Mouse (Mus musculus): ENCODE results near the gene Rilp. TPM values are rescaled to one million over a fixed set of nuclear protein-coding genes. Genes with fewer than 3 reads are reported as not detected.
A peak's percentile ranks its signal among the peaks of the same experiment; 100 is the strongest.

Gene Rilp
- 1.7 TPM in 2 replicates for polyA plus RNA-seq (2011; ENCODE audit: insufficient read length, low read depth, missing spikeins)

DNA sequence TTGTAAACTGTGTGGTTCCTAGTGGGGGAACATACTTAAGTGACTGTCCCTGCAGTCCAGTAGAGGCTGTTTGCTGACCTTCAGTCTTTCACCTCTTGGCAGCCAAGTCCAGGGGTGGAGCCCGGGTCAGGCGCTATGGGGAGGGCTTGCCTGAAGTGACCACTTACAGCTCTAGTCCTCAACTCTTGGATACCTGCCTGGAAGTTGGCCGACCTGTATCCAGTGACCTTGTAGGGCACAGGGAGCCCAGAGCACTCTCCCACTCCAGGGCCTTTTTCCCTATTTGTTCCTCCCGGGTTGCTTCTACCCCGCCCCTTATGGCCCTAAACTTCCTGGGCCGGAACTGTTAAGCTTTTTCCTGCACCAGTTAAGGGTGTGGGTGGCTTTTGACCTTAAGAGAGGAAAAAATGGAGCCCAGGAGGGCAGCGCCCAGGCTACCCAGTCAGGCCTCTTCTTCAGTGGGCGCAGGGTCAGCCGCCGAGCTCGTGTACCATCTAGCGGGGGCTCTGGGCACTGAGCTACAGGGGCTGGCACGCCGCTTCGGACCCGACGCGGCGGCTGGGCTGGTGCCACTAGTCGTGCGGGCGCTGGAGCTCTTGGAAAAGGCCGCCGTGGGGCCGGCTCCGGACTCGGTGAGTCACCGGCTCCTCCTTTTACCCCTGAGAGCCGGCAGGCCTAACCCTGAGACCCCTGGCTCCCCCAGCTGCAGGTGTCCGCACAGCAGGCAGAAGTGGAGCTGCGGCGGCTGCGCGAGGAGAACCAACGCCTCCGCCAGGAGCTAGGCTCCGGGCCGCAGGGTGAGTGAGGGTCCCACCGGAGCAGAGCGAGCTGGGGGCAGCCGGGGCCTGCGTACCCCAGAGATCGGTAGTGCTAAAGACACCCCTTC is at the start of gene Rilp:
Rilp (plus strand) TSS at position 354 of the 886 bp plus-strand sequence.
- peak within 1 kb of the TSS; percentile 7 for H3K4me3 ChIP-seq (ENCODE audit: insufficient read depth, low read length)
- H3K4me1 ChIP-seq (ENCODE audit: control insufficient read depth, insufficient read depth, low read length): peaks cover 9% of the 10 kb centered on the region
- peak within 1 kb of the TSS; percentile 36 for H3K27ac ChIP-seq (ENCODE audit: insufficient read depth, low read length)
- TF ChIP-seq CTCF (IDR thresholded peaks at IDR 0.05; ENCODE audit: borderline replicate concordance, insufficient read depth, low read length) (0 out of 2 replicates have a peak, but pooled peaks have one; percentile 9), POLR2A (IDR thresholded peaks at IDR 0.05; ENCODE audit: low read depth, low read length) (no peak)

DNA sequence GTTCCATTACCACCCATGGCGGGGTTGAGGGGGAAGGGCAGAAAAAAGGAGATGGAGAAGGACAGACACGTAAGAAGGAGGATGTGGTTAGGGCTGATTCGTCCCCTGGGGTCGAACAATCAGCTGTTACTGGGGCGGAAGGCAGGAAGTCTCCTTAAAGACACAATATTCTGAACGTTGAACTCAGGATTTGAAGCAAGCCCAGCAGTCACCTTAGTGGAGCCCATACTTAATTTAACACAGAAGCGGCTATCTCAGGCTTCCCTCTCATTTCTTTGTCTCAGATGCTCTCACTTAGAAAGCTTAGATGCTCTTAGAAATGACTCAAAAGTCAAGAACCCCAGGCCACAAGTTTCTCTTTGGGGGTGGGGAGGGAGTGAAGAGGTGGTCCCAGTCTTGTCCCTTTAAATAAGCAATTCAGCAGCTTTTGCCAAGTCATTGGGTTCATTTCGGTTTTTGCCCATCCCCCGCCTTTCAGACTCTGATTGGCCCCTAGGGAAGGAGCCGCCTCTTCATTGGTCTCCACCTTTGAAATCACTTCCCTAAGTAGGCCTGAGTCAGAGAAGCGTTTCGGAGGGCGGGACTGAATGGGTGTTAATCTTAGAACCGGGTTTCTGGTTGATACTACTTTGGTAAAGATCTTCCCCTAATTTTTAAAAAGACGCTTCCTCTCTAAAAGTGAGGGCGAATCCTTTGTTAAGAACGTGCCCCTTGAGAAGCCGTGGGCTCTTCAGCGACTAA is 49.6 kb upstream of the Rilp start:
- peak overlapping the region; percentile 100 for H3K27ac ChIP-seq (ENCODE audit: insufficient read depth, low read length)
- peaks cover 22% of the 10 kb centered on the region for H3K4me1 ChIP-seq (ENCODE audit: control insufficient read depth, insufficient read depth, low read length)
- TF ChIP-seq POLR2A (IDR thresholded peaks at IDR 0.05; ENCODE audit: low read depth, low read length) (peak; percentile 65), CTCF (IDR thresholded peaks at IDR 0.05; ENCODE audit: borderline replicate concordance, insufficient read depth, low read length) (no peak)
- H3K4me3 ChIP-seq (ENCODE audit: insufficient read depth, low read length): peak overlapping the region; percentile 57

DNA sequence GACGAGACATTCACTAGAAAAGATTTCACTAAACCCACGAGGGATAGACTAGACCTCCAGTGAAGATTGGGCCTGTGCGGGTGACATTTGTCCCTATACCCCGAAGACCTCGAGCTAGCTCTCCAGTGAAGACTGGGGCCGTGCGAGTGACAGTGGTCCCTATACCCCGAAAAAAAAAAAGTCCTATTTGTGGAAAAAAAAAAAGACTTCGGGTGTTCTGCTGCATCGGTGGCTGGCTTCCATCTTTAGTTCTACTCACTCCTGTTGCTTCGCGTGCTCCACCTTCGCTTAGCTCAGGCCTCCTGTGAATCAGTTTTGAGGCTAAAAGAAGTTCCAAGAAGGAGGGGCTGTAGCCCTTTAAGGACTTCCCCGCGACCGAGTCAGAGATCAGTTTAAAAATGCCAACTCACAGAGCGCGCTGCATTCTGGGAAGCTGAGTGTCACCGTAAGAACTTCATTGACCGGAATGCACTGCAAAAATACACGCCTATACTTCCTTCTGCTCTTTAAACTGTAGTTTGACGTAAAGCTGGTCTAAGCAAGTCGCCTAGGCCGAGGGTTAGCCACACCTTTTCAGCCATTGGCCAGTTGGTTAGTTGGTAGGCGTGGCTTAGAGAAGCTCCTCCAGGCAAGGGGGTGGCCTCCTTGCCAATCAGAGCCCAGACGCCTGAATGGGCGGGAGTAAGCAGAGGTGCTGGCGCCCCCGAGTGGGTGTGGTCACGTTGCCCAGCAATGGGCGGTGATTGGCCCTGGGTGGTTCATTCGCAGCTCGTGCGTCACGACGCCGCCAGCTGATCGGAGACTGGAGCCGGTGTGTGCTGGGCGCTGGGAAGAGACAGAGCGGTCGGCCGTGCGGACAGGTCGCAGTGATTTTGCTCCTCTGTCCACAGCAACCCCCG is 48.8 kb upstream of the Rilp start, which contains the start of gene Tlcd2:
Tlcd2 (plus strand) TSS at position 872 of the 899 bp plus-strand sequence.
- Histone ChIP-seq H3K4me1 (ENCODE audit: control insufficient read depth, insufficient read depth, low read length) (peaks cover 22% of the 10 kb centered on the region), H3K4me3 (ENCODE audit: insufficient read depth, low read length) (peak within 1 kb of the TSS; percentile 79), H3K27ac (ENCODE audit: insufficient read depth, low read length) (peak within 1 kb of the TSS; percentile 100)
- TF ChIP-seq CTCF (IDR thresholded peaks at IDR 0.05; ENCODE audit: borderline replicate concordance, insufficient read depth, low read length): no peak
- TF ChIP-seq POLR2A (IDR thresholded peaks at IDR 0.05; ENCODE audit: low read depth, low read length): peak; percentile 100

DNA sequence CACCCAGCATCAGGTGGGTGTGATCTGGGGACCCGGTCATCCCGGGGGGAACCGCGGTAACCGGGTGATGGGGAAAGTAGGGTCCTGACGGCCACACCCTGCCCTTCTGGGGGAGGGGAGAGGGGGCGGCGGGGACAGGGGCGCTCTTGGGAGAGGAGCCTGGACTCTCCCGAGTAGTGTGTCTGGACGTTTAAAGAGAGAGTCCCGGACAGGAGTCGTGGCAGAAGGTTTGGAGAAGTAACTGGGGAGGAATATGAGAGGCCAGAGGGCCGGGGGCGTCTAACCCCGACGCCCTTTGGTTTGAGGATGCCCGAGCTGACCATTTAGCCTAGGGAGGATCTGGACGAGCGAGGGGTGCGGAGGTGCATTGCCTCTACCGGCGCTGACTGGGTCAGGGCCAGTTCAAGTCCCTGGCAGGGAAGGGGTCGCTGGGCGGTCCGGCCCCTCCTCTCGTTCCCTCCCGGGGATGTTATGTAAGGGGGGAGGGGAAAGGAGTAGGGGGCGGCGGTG is 48.1 kb upstream of the Rilp start:
- peaks cover 24% of the 10 kb centered on the region for H3K4me1 ChIP-seq (ENCODE audit: control insufficient read depth, insufficient read depth, low read length)
- peak overlapping the region; percentile 79 for H3K4me3 ChIP-seq (ENCODE audit: insufficient read depth, low read length)
- TF ChIP-seq POLR2A (IDR thresholded peaks at IDR 0.05; ENCODE audit: low read depth, low read length): peak; percentile 39; the same call in 1 of the 2 replicates
- no peak for TF ChIP-seq CTCF (IDR thresholded peaks at IDR 0.05; ENCODE audit: borderline replicate concordance, insufficient read depth, low read length)
- peak overlapping the region; percentile 97 for H3K27ac ChIP-seq (ENCODE audit: insufficient read depth, low read length)

DNA sequence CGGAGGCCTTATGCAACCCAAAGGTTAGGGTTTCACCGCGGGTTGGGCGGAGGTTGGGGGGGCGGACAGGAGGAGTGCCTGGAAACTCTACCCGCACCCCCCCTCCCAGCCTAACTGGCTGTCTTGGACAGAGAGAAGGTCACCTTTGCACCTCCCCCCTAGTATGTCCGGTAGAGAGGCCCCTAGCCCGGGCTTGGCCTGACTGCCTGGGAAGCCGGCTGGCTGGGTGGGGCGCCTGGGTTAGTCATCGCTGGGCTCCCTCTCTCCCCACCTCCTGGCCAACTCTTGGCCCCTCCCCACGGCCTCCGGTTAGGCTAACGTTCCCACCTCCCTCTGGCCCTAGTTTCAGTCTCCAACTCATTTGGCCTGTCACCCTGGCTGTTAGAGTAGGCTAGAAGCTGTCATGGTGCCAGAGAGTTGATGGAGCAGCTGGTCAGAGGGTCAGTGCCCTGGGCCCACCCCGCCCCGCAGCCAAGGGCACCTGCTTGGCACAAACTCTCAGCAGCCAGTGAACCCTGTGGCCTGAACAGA is 47.6 kb upstream of the Rilp start:
- no peak for TF ChIP-seq CTCF (IDR thresholded peaks at IDR 0.05; ENCODE audit: borderline replicate concordance, insufficient read depth, low read length)
- TF ChIP-seq POLR2A (IDR thresholded peaks at IDR 0.05; ENCODE audit: low read depth, low read length): peak; percentile 57
- Histone ChIP-seq H3K27ac (ENCODE audit: insufficient read depth, low read length) (peak overlapping the region; percentile 97), H3K4me1 (ENCODE audit: control insufficient read depth, insufficient read depth, low read length) (peaks cover 26% of the 10 kb centered on the region), H3K4me3 (ENCODE audit: insufficient read depth, low read length) (peak overlapping the region; percentile 79)

DNA sequence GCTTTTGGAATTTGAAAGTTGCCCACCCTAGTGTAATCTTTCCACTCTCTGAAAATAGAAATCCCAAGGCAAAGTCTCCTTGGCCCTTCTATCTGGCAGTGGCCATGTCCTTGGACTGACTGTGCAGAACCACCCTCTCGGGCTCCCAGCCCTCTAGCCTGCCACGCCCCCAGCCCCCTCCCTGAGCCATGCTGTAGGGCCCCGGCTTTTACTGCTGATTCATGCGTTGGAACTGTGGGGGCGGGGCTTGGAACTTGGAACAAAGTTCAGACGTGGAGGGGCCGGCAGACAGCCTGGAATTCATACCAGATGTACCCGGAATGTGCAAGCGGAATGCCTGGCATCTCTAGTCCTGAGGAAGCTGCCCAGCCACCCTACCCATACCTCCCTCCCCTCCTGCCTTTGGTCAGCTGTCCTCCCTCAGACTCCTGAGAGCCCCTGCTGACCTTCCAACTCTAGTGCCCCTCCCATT is 47.0 kb upstream of the Rilp start:
- peak overlapping the region; percentile 79 for H3K4me3 ChIP-seq (ENCODE audit: insufficient read depth, low read length)
- peak overlapping the region; percentile 97 for H3K27ac ChIP-seq (ENCODE audit: insufficient read depth, low read length)
- H3K4me1 ChIP-seq (ENCODE audit: control insufficient read depth, insufficient read depth, low read length): peaks cover 26% of the 10 kb centered on the region
- peak; percentile 60 for TF ChIP-seq POLR2A (IDR thresholded peaks at IDR 0.05; ENCODE audit: low read depth, low read length)
- TF ChIP-seq CTCF (IDR thresholded peaks at IDR 0.05; ENCODE audit: borderline replicate concordance, insufficient read depth, low read length): no peak

DNA sequence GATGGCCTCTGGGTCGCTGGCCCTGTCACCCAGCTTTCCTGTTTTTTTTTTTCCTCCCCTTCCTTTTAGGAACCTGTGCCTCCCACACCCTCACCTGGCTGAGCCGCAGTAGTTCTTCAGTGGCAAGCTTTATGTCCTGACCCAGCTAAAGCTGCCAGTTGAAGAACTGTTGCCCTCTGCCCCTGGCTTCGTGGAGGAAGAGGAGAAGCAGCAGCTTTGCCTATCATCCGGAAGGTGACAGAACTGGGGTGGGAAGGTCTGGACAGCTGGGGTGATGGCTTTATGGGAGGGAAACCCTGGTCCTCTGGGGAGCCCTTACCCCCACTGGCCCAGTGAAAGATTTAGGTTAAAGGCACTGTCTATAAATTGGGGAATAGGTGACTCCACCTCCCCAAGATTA is 46.3 kb upstream of the Rilp start:
- Histone ChIP-seq H3K27ac (ENCODE audit: insufficient read depth, low read length) (peak overlapping the region; percentile 63), H3K4me3 (ENCODE audit: insufficient read depth, low read length) (peak overlapping the region; percentile 79), H3K4me1 (ENCODE audit: control insufficient read depth, insufficient read depth, low read length) (peaks cover 24% of the 10 kb centered on the region)
- no peak for TF ChIP-seq CTCF (IDR thresholded peaks at IDR 0.05; ENCODE audit: borderline replicate concordance, insufficient read depth, low read length)
- no peak for TF ChIP-seq POLR2A (IDR thresholded peaks at IDR 0.05; ENCODE audit: low read depth, low read length)

DNA sequence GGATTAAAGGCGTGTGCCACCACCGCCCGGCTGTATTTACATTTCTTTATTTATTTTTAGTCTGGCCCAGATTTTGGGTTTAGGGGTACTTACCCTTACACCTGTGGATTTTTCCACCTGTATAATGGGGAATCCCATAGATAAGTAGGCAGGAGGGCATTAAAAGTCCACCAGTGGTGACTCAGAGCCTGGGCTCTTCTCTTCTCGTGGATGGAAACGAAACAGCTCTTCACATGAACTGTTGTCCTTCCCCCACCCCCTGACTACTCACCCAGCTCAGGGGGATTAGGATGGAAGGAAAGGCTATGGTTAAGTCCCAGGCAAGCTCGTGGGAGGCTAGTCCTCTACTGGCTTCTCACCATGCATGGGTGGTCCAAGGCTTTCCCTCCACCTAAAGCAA is 45.5 kb upstream of the Rilp start:
- Histone ChIP-seq H3K4me1 (ENCODE audit: control insufficient read depth, insufficient read depth, low read length) (peaks cover 18% of the 10 kb centered on the region), H3K27ac (ENCODE audit: insufficient read depth, low read length) (peak overlapping the region; percentile 8; the same call in 1 of the 2 replicates), H3K4me3 (ENCODE audit: insufficient read depth, low read length) (peak overlapping the region; percentile 10; the same call in 1 of the 2 replicates)
- TF ChIP-seq CTCF (IDR thresholded peaks at IDR 0.05; ENCODE audit: borderline replicate concordance, insufficient read depth, low read length): no peak
- TF ChIP-seq POLR2A (IDR thresholded peaks at IDR 0.05; ENCODE audit: low read depth, low read length): no peak
